Mouse (Mus musculus) NIH3T3 (cell line): ENCODE results near the gene Prr5l.
A peak's percentile ranks its signal among the peaks of the same experiment; 100 is the strongest.
"Not testable (repeated sequence)": the region's sequence is repeated elsewhere in the genome, so short reads cannot be mapped to it uniquely, and the experiment has no call there.

Experiments
- DNase-seq: peaks from one replicate; pipeline ENCODE4 v3.0.0-alpha.2; 2012; ENCODE audit warnings: low read depth

The Prr5l gene

GRCm38 (mm10) chr2:101762955-101763386 lies 119.9 kb downstream of the Prr5l start:
- peak; percentile 26 for DNase-seq

- no peak for DNase-seq
Measured at GRCm38 (mm10) chr2:101762405-101762804, 120.4 kb downstream of the Prr5l start.

- DNase-seq = no peak
Measured at GRCm38 (mm10) chr2:101761898-101762297, 120.9 kb downstream of the Prr5l start.

- DNase-seq = no peak
Measured at GRCm38 (mm10) chr2:101759523-101760277, 123.1 kb downstream of the Prr5l start.

- DNase-seq = no peak
Measured at GRCm38 (mm10) chr2:101757806-101758205, 125.0 kb downstream of the Prr5l start.

- no peak for DNase-seq
Measured at GRCm38 (mm10) chr2:101756069-101756753, 126.6 kb downstream of the Prr5l start.

GRCm38 (mm10) chr2:101754939-101755555 lies 127.8 kb downstream of the Prr5l start:
- no peak for DNase-seq

- no peak for DNase-seq
Measured at GRCm38 (mm10) chr2:101754428-101754827, 128.4 kb downstream of the Prr5l start.

GRCm38 (mm10) chr2:101752979-101753378 lies 129.8 kb downstream of the Prr5l start:
- no peak for DNase-seq

- no peak for DNase-seq
Measured at GRCm38 (mm10) chr2:101752402-101752801, 130.4 kb downstream of the Prr5l start.

GRCm38 (mm10) chr2:101751236-101751922 lies 131.4 kb downstream of the Prr5l start:
- DNase-seq = peak; percentile 38

- DNase-seq = peak; percentile 80
Measured at GRCm38 (mm10) chr2:101746537-101746936, 136.3 kb downstream of the Prr5l start.

- not testable (repeated sequence) for DNase-seq
Measured at GRCm38 (mm10) chr2:101745656-101746055, 137.2 kb downstream of the Prr5l start.

- no peak for DNase-seq
Measured at GRCm38 (mm10) chr2:101742072-101742860, 140.6 kb downstream of the Prr5l start.

- DNase-seq = no peak
Measured at GRCm38 (mm10) chr2:101741653-101742052, 141.2 kb downstream of the Prr5l start.

GRCm38 (mm10) chr2:101739914-101740313 lies 142.9 kb downstream of the Prr5l start:
- no peak for DNase-seq

GRCm38 (mm10) chr2:101733564-101733963 lies 149.3 kb downstream of the Prr5l start:
- no peak for DNase-seq

- DNase-seq = no peak
Measured at GRCm38 (mm10) chr2:101732777-101733210, 150.0 kb downstream of the Prr5l start.

GRCm38 (mm10) chr2:101730972-101731371 lies 151.9 kb downstream of the Prr5l start:
- peak; percentile 36 for DNase-seq

GRCm38 (mm10) chr2:101729472-101729871 lies 153.4 kb downstream of the Prr5l start:
- DNase-seq = no peak

- DNase-seq = no peak
Measured at GRCm38 (mm10) chr2:101727787-101728186, 155.0 kb downstream of the Prr5l start.
